Mouse (Mus musculus) G1E-ER4 (cell line): Measurements from ENCODE around the gene 4921536K21Rik. TPM values are rescaled to one million over a fixed set of nuclear protein-coding genes. Genes with fewer than 3 reads are reported as not detected.

ENCODE experiments used
- GATA1 ChIP-seq: IDR thresholded peaks from one replicate; pipeline ENCODE4 v1.8.0; 2012; ENCODE audit warnings: low read length, inconsistent platforms
- polyA plus RNA-seq: library from polyadenylated mRNA; stranded (reverse); fragments of >175 nt; gene quantifications from 2 replicates; pipeline ENCODE4 v1.2.3, GENCODE M21; 2012

Gene 4921536K21Rik
- polyA plus RNA-seq: not detected in 2 replicates

DNA sequence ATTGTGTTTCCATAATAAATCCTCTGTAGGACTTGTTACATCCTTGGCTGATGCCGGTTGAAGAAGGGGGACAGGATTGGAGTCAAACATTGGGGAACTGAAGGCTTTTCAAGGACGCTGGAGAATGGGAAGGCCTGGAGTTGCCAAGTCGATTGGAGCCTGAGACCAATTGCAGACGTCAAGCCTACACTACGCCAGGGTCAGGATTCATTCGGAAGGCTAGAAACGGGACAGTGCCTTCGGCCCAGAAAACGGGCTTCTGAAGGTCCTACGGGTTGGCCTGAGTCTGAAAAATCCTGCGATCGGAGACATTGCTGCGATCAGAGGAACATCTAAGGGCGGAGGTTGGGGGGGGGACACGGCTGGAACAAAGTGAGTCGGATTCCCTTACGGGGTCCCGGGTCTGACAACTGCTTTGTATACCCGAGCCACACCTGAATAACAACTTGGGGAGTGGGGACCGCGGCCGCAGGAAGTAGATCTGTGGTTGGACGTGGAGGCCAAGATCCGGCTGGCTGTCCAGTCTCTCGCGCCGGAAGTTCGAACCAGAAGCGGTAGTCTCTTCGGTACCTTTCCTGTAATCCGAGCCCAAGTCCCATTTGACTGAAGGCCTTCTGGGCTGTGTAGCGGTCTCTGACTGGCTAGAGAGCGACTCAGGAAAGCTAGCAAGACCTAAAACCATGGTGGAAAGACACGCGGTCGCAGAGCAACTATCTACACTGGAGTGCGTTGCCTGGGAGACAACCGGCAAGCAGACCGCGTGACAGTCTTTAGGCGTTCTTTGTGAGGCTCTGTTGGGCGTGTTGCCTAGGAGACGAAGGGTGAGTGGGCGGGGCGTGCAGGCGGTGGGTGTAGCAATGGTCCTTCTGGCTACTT is at the start of gene 4921536K21Rik, which contains the start of gene Dusp18:
4921536K21Rik (minus strand) TSS at position 693 of the 876 bp plus-strand sequence.
Dusp18 (plus strand) TSS at position 835 of the 876 bp plus-strand sequence.
- no peak for TF ChIP-seq GATA1

DNA sequence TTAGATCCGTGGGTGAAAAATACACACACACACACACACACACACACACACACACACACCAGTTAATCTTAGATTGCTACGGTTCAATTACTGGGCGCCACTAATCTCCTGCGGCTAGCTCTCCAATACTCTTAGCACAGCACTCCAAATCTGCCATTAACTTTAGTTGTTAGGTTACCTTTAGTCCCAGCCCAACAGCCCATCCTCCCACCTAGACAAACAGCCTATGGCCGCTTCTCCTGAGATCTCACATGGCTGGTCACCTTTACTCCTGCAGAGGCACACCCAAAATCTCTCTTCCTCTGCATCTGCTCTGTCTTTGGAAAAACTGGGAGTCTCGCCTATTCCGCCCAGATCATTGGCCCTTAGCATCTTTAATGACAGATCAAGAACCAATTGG is 46.5 kb upstream of the 4921536K21Rik start:
- no peak for TF ChIP-seq GATA1

GRCm38 (mm10) chr11:3937321-3937874 is 42.5 kb upstream of the 4921536K21Rik start:
- no peak for TF ChIP-seq GATA1

DNA sequence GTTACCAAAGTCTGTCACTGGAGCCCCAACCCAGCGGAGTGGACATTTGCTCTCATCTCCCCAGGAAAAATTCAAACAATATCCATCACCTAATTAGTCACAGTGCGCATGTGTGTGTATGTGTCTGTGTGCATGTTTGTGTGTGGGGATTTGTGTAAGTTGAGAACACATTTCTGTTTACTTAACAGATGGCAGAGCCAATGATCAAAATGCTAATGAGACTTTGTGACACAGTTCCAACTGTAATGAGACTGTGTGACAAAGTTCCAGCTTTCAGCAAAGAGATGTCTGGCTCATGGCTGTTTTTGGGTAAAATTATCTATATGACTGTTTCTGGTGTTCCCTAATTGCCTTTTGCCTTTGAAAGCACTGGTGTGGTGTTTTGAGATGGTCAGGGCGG is 41.4 kb upstream of the 4921536K21Rik start:
- TF ChIP-seq GATA1: no peak

DNA sequence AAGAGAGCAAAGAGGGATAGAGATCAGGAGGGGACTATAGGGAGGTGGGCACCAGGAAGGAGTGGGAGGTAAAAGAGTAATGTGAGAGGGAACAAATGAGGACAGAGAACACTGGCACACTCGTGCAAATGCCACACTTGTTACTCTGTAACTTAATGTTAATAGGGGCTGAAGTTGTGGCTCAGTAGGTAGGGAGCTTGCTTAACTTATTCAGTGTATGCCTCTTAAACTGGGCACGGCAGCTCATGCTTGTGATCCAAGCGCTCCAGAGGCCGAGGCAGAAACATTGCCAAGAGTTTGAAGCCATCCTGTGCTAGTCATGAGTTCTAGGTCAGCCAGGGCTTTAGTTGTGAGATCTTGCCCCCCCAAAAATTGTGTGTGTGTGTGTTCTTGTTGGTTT is 40.2 kb upstream of the 4921536K21Rik start:
- no peak for TF ChIP-seq GATA1

GRCm38 (mm10) chr11:3933756-3934285 is 38.9 kb upstream of the 4921536K21Rik start:
- TF ChIP-seq GATA1: no peak

- no peak for TF ChIP-seq GATA1
These were observed 36.8 kb upstream of the 4921536K21Rik start, which contains the start of gene Tcn2 for GRCm38 (mm10) chr11:3931511-3932211. Gene Tcn2 (minus strand): TSS chr11:3932159.

DNA sequence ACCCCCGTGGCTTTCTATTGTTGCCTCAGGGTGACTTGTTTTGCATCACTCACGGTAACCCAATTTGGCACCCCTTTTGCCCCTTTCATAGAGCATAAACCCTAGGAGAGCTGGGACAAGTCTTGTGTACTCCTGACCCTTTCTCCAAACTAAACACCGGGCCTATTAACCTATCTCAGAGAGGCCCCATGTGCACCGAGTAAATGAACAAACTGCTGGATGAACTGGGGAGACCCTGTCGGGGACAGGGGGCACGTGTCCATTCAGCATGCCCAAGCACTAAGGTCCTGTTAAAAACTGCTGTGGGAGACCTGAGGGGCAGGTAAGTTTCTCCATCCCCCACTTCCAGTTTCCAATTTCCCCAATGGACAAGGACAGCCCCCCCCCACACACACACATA is 36.0 kb upstream of the 4921536K21Rik start:
- no peak for TF ChIP-seq GATA1

DNA sequence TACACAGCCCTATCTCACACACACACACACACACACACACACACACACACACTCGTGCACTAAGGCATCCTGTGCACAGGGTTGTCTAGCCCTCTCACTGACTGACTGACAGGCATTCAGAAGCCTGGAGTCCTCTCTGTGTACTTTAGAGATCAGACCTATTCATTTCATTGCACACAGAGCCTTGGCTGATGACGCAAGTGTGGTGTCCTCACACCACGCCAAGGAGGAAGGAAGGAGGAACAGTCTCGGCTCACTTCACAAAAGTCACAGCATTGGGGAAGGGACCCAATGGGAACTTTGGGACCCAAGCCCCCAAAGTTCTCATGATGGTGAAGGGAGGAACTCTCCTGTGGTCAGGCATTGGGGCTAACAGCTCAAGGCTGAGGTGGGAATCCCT is 35.1 kb upstream of the 4921536K21Rik start:
- TF ChIP-seq GATA1: no peak

GRCm38 (mm10) chr11:3925916-3926315 is 31.0 kb upstream of the 4921536K21Rik start:
- no peak for TF ChIP-seq GATA1

- no peak for TF ChIP-seq GATA1
These were observed 27.8 kb upstream of the 4921536K21Rik start for GRCm38 (mm10) chr11:3922731-3923130.

DNA sequence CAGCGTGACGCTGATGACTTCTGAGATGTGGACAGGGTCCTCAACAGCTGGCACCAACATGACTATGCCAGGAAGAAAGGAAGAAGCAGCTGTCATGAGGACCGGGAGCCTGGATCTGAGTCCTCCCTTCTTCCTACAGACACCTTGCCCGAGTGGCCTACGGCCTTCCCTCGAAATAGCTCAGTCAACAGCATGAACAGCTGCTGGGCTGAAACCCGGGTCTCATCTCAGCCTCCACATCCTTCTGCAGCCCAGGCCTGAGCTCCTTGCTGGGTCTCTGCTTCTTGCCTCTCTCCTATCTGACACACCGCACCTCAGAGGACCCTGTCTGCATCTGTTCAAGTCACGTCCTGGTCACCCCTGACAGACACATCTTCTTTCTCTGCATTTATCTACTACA is 27.2 kb upstream of the 4921536K21Rik start:
- no peak for TF ChIP-seq GATA1

GRCm38 (mm10) chr11:3921281-3921850 is 26.5 kb upstream of the 4921536K21Rik start:
- no peak for TF ChIP-seq GATA1

DNA sequence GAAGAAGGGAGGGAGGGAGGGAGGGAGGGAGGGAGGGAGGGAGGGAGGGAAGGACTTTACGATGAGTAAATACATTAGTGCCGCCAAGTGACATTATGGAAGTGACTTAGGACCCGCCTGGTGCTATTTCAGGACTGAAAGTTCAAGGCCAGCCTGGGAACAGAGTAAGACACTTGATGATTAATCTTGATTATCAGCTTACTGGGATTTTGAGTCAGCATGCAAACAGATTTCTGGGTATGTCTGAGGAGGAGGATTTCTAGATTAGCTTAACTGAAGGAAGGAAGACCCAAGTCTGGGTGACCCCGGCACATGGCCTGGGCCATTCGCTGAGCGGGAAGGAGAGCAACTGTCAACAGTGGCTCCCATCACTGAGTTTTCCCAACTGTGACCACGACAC is 25.6 kb upstream of the 4921536K21Rik start:
- no peak for TF ChIP-seq GATA1

GRCm38 (mm10) chr11:3918738-3919137 is 23.8 kb upstream of the 4921536K21Rik start:
- no peak for TF ChIP-seq GATA1

DNA sequence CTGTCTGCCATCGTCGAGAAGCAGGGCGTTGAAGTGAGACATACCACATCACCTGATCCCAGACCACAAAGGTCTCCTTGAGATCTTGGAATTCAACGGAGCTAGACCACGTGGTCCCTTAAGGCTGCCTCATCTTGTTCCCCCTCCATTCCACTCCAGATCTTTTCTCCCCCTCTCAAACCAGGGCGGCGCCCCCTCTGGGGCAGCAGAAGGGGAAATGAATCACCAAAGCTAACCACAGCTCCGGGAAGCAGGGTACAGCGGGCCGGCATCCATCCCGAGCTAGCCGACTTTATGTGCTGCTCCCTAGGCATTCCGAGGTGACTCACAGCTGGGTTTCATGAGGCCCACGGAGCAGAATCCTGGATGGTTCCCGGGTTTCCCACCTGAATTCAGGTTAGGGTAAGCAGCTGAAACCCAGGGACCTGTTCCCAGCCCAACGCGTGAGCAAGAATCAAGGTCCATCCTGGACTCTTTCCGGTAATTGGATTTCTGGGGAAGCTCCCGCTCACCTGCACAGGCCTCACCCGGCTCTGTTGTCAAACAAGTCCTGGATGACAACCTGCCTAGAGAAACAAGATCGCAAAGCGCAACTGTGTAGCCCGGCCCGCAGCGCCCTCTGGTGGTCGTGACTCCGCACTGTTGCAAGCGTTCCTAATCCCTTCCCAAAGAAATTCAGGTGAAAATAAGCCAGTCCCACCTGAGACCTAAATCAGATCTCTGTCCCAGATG is 19.4 kb upstream of the 4921536K21Rik start, which contains the start of gene Slc35e4:
Slc35e4 (minus strand) TSS at position 556 of the 732 bp plus-strand sequence.
- no peak for TF ChIP-seq GATA1
